Mouse (Mus musculus) stomach, postnatal 0 days (tissue): ENCODE results near the gene Zbed5.

Source experiments
- CTCF ChIP-seq: IDR thresholded peaks from 2 replicates; pipeline ENCODE4 v1.5.1; 2016; ENCODE audit warnings: antibody characterized with exemption, low read depth, mild to moderate bottlenecking, moderate library complexity
- EP300 ChIP-seq: optimal IDR thresholded peaks from 2 replicates; pipeline ENCODE3; 2016; ENCODE audit warnings: antibody characterized with exemption

DNA sequence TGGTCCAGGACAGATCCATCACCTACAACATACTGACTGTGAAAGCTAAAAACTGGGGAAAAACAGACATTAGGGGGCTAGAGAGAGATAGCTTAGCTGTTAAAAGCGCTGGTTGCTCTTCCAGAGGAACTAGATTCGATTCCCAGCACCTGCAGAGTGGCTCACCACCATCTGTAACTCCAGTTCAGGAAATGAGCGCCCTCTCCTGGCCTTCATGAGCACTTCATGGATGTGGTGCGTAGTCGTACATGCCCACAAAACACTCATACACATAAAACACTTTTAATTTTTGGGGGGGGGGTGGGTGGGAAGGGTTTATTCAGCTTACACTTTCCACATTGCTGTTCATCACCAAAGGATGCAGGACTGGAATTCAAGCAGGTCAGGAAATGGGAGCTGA lies 39.1 kb upstream of the Zbed5 start:
- peak; percentile 24 for TF ChIP-seq CTCF
- TF ChIP-seq EP300: no peak
